Mouse (Mus musculus) neural tube, embryonic 11.5 days (tissue): ENCODE measurements at regions not wholly inside any gene's neighbourhood (a gene's known extent, or its start where the extent isn't known, plus 50 kb on each side); places are given as distances from the start of the nearest gene placed in this dataset.

ENCODE experiments used
- ATAC-seq: fragments of 200-750 bp; cut with Nextera tagmentation; 2 replicates; pipeline ENCODE4 v1.8.0; 2017; ENCODE audit warnings: moderate number of reproducible peaks, mild to moderate bottlenecking, moderate TSS enrichment, moderate library complexity; ENCODE audit not compliant: insufficient read depth, low FRiP score, low TSS enrichment
- DNase-seq: peaks from one replicate; pipeline ENCODE4 v3.0.0-alpha.2; 2015; ENCODE audit warnings: low spot score
- H3K27ac ChIP-seq: fragments of 300-500 bp; sonication (generic); 2 replicates; pipeline ENCODE4 v1.5.1; 2014; ENCODE audit warnings: low read depth, mild to moderate bottlenecking, low read length
- H3K27me3 ChIP-seq: fragments of 300-500 bp; sonication (generic); 2 replicates; pipeline ENCODE4 v1.6.1; 2014; ENCODE audit warnings: mild to moderate bottlenecking, low read length, mixed read lengths; ENCODE audit not compliant: control insufficient read depth, insufficient read depth
- H3K36me3 ChIP-seq: fragments of 300-500 bp; sonication (generic); 2 replicates; pipeline ENCODE4 v1.6.1; 2014; ENCODE audit warnings: mild to moderate bottlenecking, low read length, moderate library complexity, mixed read lengths; ENCODE audit not compliant: control insufficient read depth, insufficient read depth
- H3K4me1 ChIP-seq: fragments of 300-500 bp; sonication (generic); 2 replicates; pipeline ENCODE4 v1.6.1; 2014; ENCODE audit warnings: low read length, mixed read lengths; ENCODE audit not compliant: control insufficient read depth, insufficient read depth
- H3K4me2 ChIP-seq: fragments of 300-500 bp; sonication (generic); 2 replicates; pipeline ENCODE4 v1.6.1; 2014; ENCODE audit warnings: low read depth, mild to moderate bottlenecking, moderate library complexity
- H3K4me3 ChIP-seq: fragments of 300-500 bp; sonication (generic); 2 replicates; pipeline ENCODE4 v1.5.1; 2014; ENCODE audit warnings: low read depth, low read length
- H3K9ac ChIP-seq: fragments of 300-500 bp; sonication (generic); 2 replicates; pipeline ENCODE4 v1.6.1; 2014; ENCODE audit warnings: mild to moderate bottlenecking, low read length
- H3K9me3 ChIP-seq: fragments of 300-500 bp; sonication (generic); 2 replicates; pipeline ENCODE4 v1.6.1; 2016; ENCODE audit warnings: low read length; ENCODE audit not compliant: control insufficient read depth
- WGBS: fragments of 180-500 bp; shearing (Covaris S2); extraction: QIAGEN DNeasy Blood & Tissue Kit; methylation state at CpG from one replicate; pipeline ENCODE4 v1.1.7; 2014; 5-methylcytosine and 5-hydroxymethylcytosine counted together

DNA sequence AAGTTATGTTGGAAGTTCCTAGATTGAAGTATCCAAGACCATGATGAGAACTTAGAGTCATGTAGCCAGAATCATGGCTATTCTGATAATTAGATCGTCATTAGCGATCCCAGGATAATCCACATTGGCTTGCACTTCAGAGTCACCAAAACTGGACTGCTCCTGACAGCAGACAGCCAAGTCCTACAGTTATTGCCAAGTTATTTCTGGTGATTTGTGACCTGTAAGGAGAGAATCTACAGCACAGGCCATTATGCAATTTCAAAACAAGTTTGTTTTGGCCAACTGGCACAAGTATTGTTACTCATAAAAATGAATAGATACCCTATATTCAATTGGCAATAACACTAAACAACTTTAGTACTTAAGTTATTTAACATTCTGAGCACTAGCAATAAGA is 447.9 kb upstream of the Robo1 start:
- Histone ChIP-seq H3K36me3 (no peaks in the 10 kb centered on the region), H3K9ac (no peak overlapping the region), H3K27ac (no peak overlapping the region), H3K4me1 (no peaks in the 10 kb centered on the region), H3K4me3 (no peak overlapping the region), H3K9me3 (no peaks in the 10 kb centered on the region), H3K4me2 (no peak overlapping the region), H3K27me3 (no peaks in the 10 kb centered on the region)
- WGBS: 88% methylated on average over 2 of the region's 2 CpGs
- no peak for DNase-seq
- ATAC-seq: no peak

GRCm38 (mm10) chr16:71885701-71886100 is 422.4 kb upstream of the Robo1 start:
- WGBS: 75% methylated on average over 4 of the region's 4 CpGs
- Histone ChIP-seq H3K4me3 (no peak overlapping the region), H3K4me1 (peaks cover 3% of the 10 kb centered on the region; the same call in 1 of the 2 replicates), H3K9me3 (no peaks in the 10 kb centered on the region), H3K4me2 (no peak overlapping the region), H3K9ac (no peak overlapping the region), H3K36me3 (no peaks in the 10 kb centered on the region), H3K27ac (no peak overlapping the region), H3K27me3 (no peaks in the 10 kb centered on the region)
- ATAC-seq (no peak), DNase-seq (no peak)

DNA sequence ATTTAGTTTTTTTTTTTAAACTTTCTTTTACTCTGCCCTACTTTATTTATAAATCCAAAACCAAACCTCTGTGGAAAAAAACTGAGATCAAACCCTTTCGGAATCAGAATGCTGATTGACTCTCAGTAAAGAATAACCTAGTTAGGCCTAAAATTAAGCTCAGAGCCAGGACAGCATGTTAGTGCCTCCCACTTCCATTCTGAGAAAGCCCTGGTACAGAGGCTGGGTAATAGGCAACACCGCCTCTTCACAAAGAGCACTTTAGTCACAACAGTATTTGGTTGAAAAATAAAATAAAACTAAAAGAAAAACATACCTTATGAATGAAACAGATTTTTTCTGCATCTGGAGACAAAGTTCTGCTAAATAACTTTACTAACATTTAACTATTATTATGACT is 418.4 kb upstream of the Robo1 start:
- Histone ChIP-seq H3K9ac (no peak overlapping the region), H3K27ac (no peak overlapping the region), H3K4me3 (no peak overlapping the region), H3K36me3 (no peaks in the 10 kb centered on the region), H3K4me1 (peaks cover 3% of the 10 kb centered on the region; the same call in 1 of the 2 replicates), H3K9me3 (no peaks in the 10 kb centered on the region), H3K4me2 (no peak overlapping the region), H3K27me3 (no peaks in the 10 kb centered on the region)
- ATAC-seq: no peak
- no peak for DNase-seq
- WGBS: 76% methylated on average over 2 of the region's 2 CpGs

DNA sequence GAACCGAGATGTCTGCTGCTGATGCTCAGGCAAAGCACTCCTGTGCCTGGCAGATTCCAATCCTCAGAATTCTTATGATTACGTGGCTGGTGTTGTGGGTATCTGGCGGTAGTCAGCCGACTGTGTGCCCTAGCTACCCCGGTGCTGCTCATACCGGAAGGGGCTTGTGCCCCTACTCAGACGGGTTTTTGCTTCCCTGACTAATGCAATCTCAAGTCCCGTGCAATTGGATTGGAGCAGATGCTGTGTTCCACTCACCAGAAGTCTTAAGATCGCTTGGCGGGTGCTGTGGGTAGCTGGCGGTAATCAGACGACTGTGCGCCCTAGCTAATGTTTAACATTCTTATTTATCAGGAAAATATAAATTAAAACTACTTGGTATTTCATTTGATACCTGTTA is 385.0 kb upstream of the Robo1 start:
- no peak overlapping the region for H3K27ac ChIP-seq
- no peak overlapping the region for H3K9ac ChIP-seq
- no peaks in the 10 kb centered on the region for H3K36me3 ChIP-seq
- ATAC-seq (no peak), DNase-seq (no peak)
- no peak overlapping the region for H3K4me3 ChIP-seq
- H3K4me2 ChIP-seq: no peak overlapping the region
- H3K4me1 ChIP-seq: no peaks in the 10 kb centered on the region
- H3K9me3 ChIP-seq: no peaks in the 10 kb centered on the region
- WGBS: 91% methylated on average over 13 of the region's 13 CpGs
- no peaks in the 10 kb centered on the region for H3K27me3 ChIP-seq

DNA sequence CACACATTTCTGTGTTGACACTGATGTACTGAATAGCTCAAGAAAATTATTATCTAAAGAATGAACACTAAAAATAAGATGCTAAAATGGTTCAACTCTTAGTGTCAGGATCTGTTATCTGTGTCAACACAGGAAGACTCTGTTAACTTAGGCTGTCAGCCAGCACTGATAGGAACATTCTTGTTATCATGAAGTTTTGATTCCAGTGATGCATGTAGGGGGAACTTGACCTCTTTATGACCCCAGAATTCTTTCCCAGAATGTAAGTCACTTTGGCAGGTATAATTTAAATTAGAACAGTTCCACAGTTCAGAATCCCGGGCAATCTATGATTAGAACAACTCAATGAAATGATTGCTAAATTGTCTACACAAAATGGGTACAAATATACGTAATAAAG is 363.9 kb upstream of the Robo1 start:
- ATAC-seq: no peak
- no peaks in the 10 kb centered on the region for H3K9me3 ChIP-seq
- WGBS: 67% methylated on average over 2 of the region's 2 CpGs

GRCm38 (mm10) chr16:71944846-71945245 is 363.3 kb upstream of the Robo1 start:
- Histone ChIP-seq H3K9ac (no peak overlapping the region), H3K27ac (no peak overlapping the region), H3K27me3 (no peaks in the 10 kb centered on the region), H3K36me3 (no peaks in the 10 kb centered on the region), H3K4me3 (no peak overlapping the region), H3K4me1 (no peaks in the 10 kb centered on the region), H3K4me2 (no peak overlapping the region), H3K9me3 (no peaks in the 10 kb centered on the region)
- DNase-seq: no peak
- no peak for ATAC-seq
- WGBS: 76% methylated on average over 2 of the region's 2 CpGs

More for the DNA sequence above, 363.9 kb upstream of the Robo1 start:
- no peak overlapping the region for H3K4me2 ChIP-seq
- H3K9ac ChIP-seq: no peak overlapping the region
- no peaks in the 10 kb centered on the region for H3K27me3 ChIP-seq
- no peaks in the 10 kb centered on the region for H3K36me3 ChIP-seq
- H3K4me3 ChIP-seq: no peak overlapping the region
- DNase-seq: no peak
- no peaks in the 10 kb centered on the region for H3K4me1 ChIP-seq
- H3K27ac ChIP-seq: no peak overlapping the region

DNA sequence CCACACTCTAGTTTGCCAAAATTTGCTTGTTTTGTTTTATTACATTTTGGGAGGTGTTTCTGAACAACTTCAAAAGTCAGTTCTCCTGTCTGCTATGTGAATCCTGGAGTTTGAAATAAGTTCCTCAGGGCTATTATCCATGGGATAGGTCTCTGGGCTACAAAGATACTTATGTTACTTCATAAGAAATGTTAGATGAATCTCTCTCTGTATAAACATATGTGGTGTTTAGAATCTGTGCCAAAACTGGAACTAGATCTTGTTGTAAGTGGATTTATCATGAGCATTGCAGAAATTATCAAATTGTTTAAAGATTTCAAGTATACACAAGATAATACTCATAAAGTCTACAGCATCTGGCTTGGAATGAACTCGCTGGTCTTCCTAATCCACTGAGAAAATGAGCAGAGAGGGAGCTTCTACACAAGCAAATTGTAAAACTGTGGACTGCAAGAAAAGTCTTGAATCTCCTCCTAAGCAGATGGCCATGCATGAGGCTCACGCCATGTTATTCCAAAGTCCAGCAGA is 355.2 kb upstream of the Robo1 start:
- H3K9ac ChIP-seq: no peak overlapping the region
- H3K4me2 ChIP-seq: no peak overlapping the region
- no peak overlapping the region for H3K27ac ChIP-seq
- H3K4me1 ChIP-seq: no peaks in the 10 kb centered on the region
- no peak overlapping the region for H3K4me3 ChIP-seq
- ATAC-seq (no peak), DNase-seq (no peak)
- no peaks in the 10 kb centered on the region for H3K9me3 ChIP-seq
- no peaks in the 10 kb centered on the region for H3K36me3 ChIP-seq
- H3K27me3 ChIP-seq: no peaks in the 10 kb centered on the region
- 88% methylated on average over 2 of the region's 2 CpGs for WGBS

DNA sequence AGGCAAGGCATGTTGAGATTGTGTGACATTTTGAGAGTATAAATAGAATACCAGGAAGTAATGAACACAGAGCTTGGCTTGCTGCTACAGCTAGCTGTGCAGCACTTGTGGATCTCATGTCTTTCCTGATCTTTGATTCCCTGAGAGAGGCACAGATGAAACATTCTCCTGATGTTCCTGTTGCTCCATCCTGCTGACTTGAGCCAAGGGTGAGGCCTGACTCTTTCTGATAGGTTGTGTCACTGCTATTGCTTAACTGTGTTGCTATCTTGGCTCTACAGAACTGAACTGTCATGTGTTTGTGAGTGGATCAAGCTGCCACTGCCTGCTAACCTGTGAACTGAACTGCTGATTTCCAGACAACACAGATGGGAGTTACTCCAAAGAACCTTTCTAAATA is 344.5 kb upstream of the Robo1 start:
- no peaks in the 10 kb centered on the region for H3K9me3 ChIP-seq
- DNase-seq (no peak), ATAC-seq (no peak)
- H3K9ac ChIP-seq: no peak overlapping the region
- H3K4me3 ChIP-seq: no peak overlapping the region
- no peaks in the 10 kb centered on the region for H3K27me3 ChIP-seq
- no peak overlapping the region for H3K27ac ChIP-seq
- H3K4me2 ChIP-seq: no peak overlapping the region
- no peaks in the 10 kb centered on the region for H3K4me1 ChIP-seq
- H3K36me3 ChIP-seq: no peaks in the 10 kb centered on the region

DNA sequence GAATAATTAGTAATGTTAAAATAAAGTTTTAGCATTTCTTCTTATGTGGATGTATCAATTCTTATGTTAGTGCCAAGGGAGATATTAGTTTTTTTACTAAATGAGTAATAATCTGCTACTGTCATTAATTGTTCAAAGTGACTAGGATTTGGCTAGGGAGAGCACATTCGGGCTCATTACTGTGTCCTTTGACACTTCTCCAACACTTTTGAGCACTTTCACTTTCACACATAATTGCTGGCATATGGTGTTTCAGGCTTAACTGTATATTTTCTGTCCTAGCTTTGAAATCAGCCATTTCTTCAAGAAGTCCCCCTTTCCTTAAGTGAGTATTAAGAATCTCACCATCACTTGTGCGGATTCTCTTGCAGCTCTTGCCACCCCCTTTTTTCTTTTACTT is 334.3 kb upstream of the Robo1 start:
- Histone ChIP-seq H3K9me3 (no peaks in the 10 kb centered on the region), H3K4me2 (no peak overlapping the region), H3K36me3 (no peaks in the 10 kb centered on the region), H3K4me3 (no peak overlapping the region), H3K27me3 (no peaks in the 10 kb centered on the region), H3K27ac (no peak overlapping the region), H3K4me1 (no peaks in the 10 kb centered on the region), H3K9ac (no peak overlapping the region)
- 84% methylated on average over 2 of the region's 2 CpGs for WGBS
- no peak for ATAC-seq
- DNase-seq: no peak
